Mouse (Mus musculus) thymus, postnatal 0 days (tissue): Measurements from ENCODE around the gene Rabgap1l. TPM values are rescaled to one million over a fixed set of nuclear protein-coding genes. Genes with fewer than 3 reads are reported as not detected.
"Not testable (repeated sequence)": the region's sequence is repeated elsewhere in the genome, so short reads cannot be mapped to it uniquely, and the experiment has no call there.

Experiments used
- DNase-seq: peaks from one replicate; pipeline ENCODE4 v3.0.0-alpha.2; 2015; ENCODE audit warnings: low spot score
- polyA plus RNA-seq: library from polyadenylated mRNA; unstranded; fragments of >200 nt; fragmentation: Nextera tagmentation; extraction: Ambion mirVana; gene quantifications from 2 replicates; pipeline ENCODE4 v1.2.1, GENCODE M21; 2015

The Rabgap1l gene
- polyA plus RNA-seq, 1 experiment from 2014 or later: 88.0 TPM

- no peak for DNase-seq
Measured at GRCm38 (mm10) chr1:160496906-160497577, 296.0 kb downstream of the Rabgap1l start.

GRCm38 (mm10) chr1:160485731-160486130 is 307.3 kb downstream of the Rabgap1l start:
- DNase-seq: no peak

GRCm38 (mm10) chr1:160485028-160485427 is 308.0 kb downstream of the Rabgap1l start:
- no peak for DNase-seq

GRCm38 (mm10) chr1:160481643-160482042 is 311.4 kb downstream of the Rabgap1l start:
- DNase-seq: no peak

GRCm38 (mm10) chr1:160467443-160467842 is 325.6 kb downstream of the Rabgap1l start:
- no peak for DNase-seq

GRCm38 (mm10) chr1:160465186-160465585 is 327.8 kb downstream of the Rabgap1l start:
- no peak for DNase-seq

GRCm38 (mm10) chr1:160464148-160464547 is 328.9 kb downstream of the Rabgap1l start:
- no peak for DNase-seq

- DNase-seq: no peak
Measured at GRCm38 (mm10) chr1:160460346-160460745, 332.7 kb downstream of the Rabgap1l start.

GRCm38 (mm10) chr1:160451663-160452062 is 341.3 kb downstream of the Rabgap1l start:
- DNase-seq: no peak

GRCm38 (mm10) chr1:160448681-160449080 is 344.3 kb downstream of the Rabgap1l start:
- no peak for DNase-seq

GRCm38 (mm10) chr1:160446823-160447222 is 346.2 kb downstream of the Rabgap1l start:
- DNase-seq: no peak

- DNase-seq: no peak
Measured at GRCm38 (mm10) chr1:160443506-160443905, 349.5 kb downstream of the Rabgap1l start.

GRCm38 (mm10) chr1:160441679-160442078 is 351.3 kb downstream of the Rabgap1l start:
- DNase-seq: no peak

GRCm38 (mm10) chr1:160441161-160441560 is 351.9 kb downstream of the Rabgap1l start:
- DNase-seq: no peak

- no peak for DNase-seq
Measured at GRCm38 (mm10) chr1:160438820-160439219, 354.2 kb downstream of the Rabgap1l start.

GRCm38 (mm10) chr1:160417196-160417854 is 375.7 kb downstream of the Rabgap1l start:
- DNase-seq: no peak

- no peak for DNase-seq
Measured at GRCm38 (mm10) chr1:160410822-160411221, 382.2 kb downstream of the Rabgap1l start.

- DNase-seq: not testable (repeated sequence)
Measured at GRCm38 (mm10) chr1:160409689-160410088, 383.3 kb downstream of the Rabgap1l start.

GRCm38 (mm10) chr1:160409123-160409522 is 383.9 kb downstream of the Rabgap1l start:
- no peak for DNase-seq

GRCm38 (mm10) chr1:160408302-160408897 is 384.6 kb downstream of the Rabgap1l start:
- no peak for DNase-seq

GRCm38 (mm10) chr1:160399428-160399827 is 393.6 kb downstream of the Rabgap1l start:
- DNase-seq: peak; percentile 50

- DNase-seq: no peak
Measured at GRCm38 (mm10) chr1:160397037-160397436, 396.0 kb downstream of the Rabgap1l start.
